Comparison of ENCODE assay signal across 34 mouse cellular contexts in the genomic region with DNA sequence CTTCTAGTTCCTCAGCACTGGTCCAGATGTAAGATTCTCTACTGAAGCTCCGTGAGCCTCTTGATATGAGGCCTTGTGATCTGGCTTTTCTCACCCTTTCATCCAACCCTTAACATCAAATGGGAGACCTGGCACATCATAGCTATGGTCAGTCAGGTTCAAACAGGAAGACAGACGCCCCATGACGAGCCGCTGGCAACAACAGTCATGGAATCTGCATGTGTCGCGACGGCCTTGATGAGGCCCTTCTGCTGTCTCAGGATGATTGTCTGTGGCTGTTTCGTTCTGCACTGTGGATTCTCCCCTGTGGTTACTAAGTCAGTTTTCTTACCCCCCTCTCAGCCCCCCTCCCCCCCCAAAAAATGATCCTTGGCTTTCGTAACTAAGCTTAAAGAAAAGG.
DNase-seq lines count a peak whose midpoint lies in the region; ATAC-seq and TF ChIP-seq lines count a peak whose summit lies in the region.
"Had no signal": no experiment of that assay in that cellular context is flagged by ENCODE, and none has a peak within 500 bp of the region (broad histone marks: within the 10 kb centered on the region; RNA-seq: fewer than 3 reads in every experiment).

No protein-coding gene starts in this region.

- intact Hi-C loops in heart, postnatal 14 days (cut with DNase I) = loop anchor here (5.0 kb wide), 1 partner anchor 41 kb away; no protein-coding TSS in a partner anchor

- WGBS in heart, embryonic 14.5 days = 29% methylated on average over 9 of the region's 9 CpGs
- WGBS in thymus, adult 2 months = 88% methylated on average over 9 of the region's 9 CpGs

- no peak for TF ChIP-seq POLR2A in thymus, adult 2 months (IDR thresholded peaks at IDR 0.05; ENCODE audit: control insufficient read depth, extremely low read depth, insufficient read depth, low read length, poor library complexity)

- H3K36me3 ChIP-seq in heart, embryonic 14.5 days (ENCODE audit: control insufficient read depth, insufficient read depth, low read length) = no peaks in the 10 kb centered on the region
- H3K36me3 ChIP-seq in thymus, adult 2 months (ENCODE audit: control insufficient read depth, insufficient read depth, low read length) = no peaks in the 10 kb centered on the region
- H3K36me3 ChIP-seq: hindbrain, embryonic 12.5 days; intestine, embryonic 15.5 days; limb, embryonic 10.5 days; limb, embryonic 15.5 days; liver, embryonic 13.5 days; midbrain, embryonic 12.5 days; neural tube, embryonic 13.5 days; stomach, embryonic 15.5 days had no signal

- peaks cover 10 to 31% of the 10 kb centered on the region in 2 experiments for H3K4me1 ChIP-seq in heart, embryonic 14.5 days (ENCODE audit: control insufficient read depth in 2 of 2, insufficient read depth in 2 of 2, low read length in 2 of 2)
- H3K4me1 ChIP-seq in thymus, adult 2 months (replicated peaks; ENCODE audit: control insufficient read depth, insufficient read depth, low read length) = no peaks in the 10 kb centered on the region
- H3K4me1 ChIP-seq: hindbrain, embryonic 12.5 days; intestine, embryonic 15.5 days; liver, embryonic 13.5 days; megakaryocyte, embryonic 14.5 days; midbrain, embryonic 12.5 days; neural tube, embryonic 13.5 days; stomach, embryonic 15.5 days had no signal

- no peak for ATAC-seq in heart, embryonic 14.5 days (ENCODE audit: insufficient number of reproducible peaks, insufficient read depth, low FRiP score, low read depth)
- ATAC-seq: forebrain, embryonic 16.5 days; hindbrain, postnatal 0 days; intestine, embryonic 15.5 days; lung, postnatal 0 days; Patski had no signal

- H3K9me3 ChIP-seq in heart, embryonic 14.5 days (ENCODE audit: control insufficient read depth, low read length) = no peaks in the 10 kb centered on the region
- H3K9me3 ChIP-seq: hindbrain, embryonic 12.5 days; intestine, embryonic 15.5 days; limb, embryonic 10.5 days; limb, embryonic 15.5 days; liver, embryonic 13.5 days; midbrain, embryonic 12.5 days; neural tube, embryonic 13.5 days; stomach, embryonic 15.5 days had no signal

- no peak overlapping the region for H3K9ac ChIP-seq in heart, embryonic 14.5 days (ENCODE audit: low read length)
- H3K9ac ChIP-seq: hindbrain, embryonic 12.5 days; intestine, embryonic 15.5 days; limb, embryonic 15.5 days; liver, embryonic 13.5 days; midbrain, embryonic 12.5 days; neural tube, embryonic 13.5 days; stomach, embryonic 15.5 days had no signal

- H3K4me3 ChIP-seq in heart, embryonic 14.5 days (ENCODE audit: control insufficient read depth in 1 of 2, insufficient read depth in 1 of 2, low read depth in 1 of 2, low read length in 2 of 2) = no peak overlapping the region
- H3K4me3 ChIP-seq in thymus, adult 2 months (ENCODE audit: control insufficient read depth, insufficient read depth, low read length) = no peak overlapping the region
- H3K4me3 ChIP-seq: erythroblast, embryonic 14.5 days; hindbrain, embryonic 12.5 days; intestine, embryonic 15.5 days; limb, embryonic 10.5 days; limb, embryonic 15.5 days; liver, embryonic 13.5 days; megakaryocyte, embryonic 14.5 days; midbrain, embryonic 12.5 days; myocyte; neural tube, embryonic 13.5 days; stomach, embryonic 15.5 days had no signal

- no peaks in the 10 kb centered on the region for H3K27me3 ChIP-seq in heart, embryonic 14.5 days (ENCODE audit: control insufficient read depth, insufficient read depth, low read length)
- H3K27me3 ChIP-seq in thymus, adult 2 months (ENCODE audit: control insufficient read depth, insufficient read depth, low read length) = no peaks in the 10 kb centered on the region
- H3K27me3 ChIP-seq: hindbrain, embryonic 12.5 days; intestine, embryonic 15.5 days; limb, embryonic 15.5 days; liver, embryonic 13.5 days; megakaryocyte, embryonic 14.5 days; midbrain, embryonic 12.5 days; neural tube, embryonic 13.5 days; Patski; stomach, embryonic 15.5 days had no signal

- H3K27ac ChIP-seq in heart, embryonic 14.5 days (replicated peaks in 1 of 2; ENCODE audit: control insufficient read depth in 1 of 2, insufficient read depth in 1 of 2, low read depth in 2 of 2, low read length in 2 of 2) = peak overlapping the region; percentile 29 to 86; a peak in 3 of 4 replicates
- no peak overlapping the region for H3K27ac ChIP-seq in thymus, adult 2 months (ENCODE audit: control insufficient read depth, insufficient read depth, low read length)
- H3K27ac ChIP-seq: hindbrain, embryonic 12.5 days; hindbrain, postnatal 0 days; intestine, embryonic 15.5 days; limb, embryonic 10.5 days; limb, embryonic 15.5 days; liver, embryonic 13.5 days; midbrain, embryonic 12.5 days; neural tube, embryonic 13.5 days; stomach, embryonic 15.5 days had no signal

- DNase-seq in R1 (ENCODE audit: low read depth, low spot score) = peak; percentile 19
- peak; percentile 42 for DNase-seq in heart, adult 9 months (ENCODE audit: low spot score in 2 of 2)
- peak; percentile 41 to 60 for DNase-seq in heart, postnatal 14 days
- DNase-seq in thymus, adult 2 months = no peak
- no peak for DNase-seq in urinary bladder, postnatal 14 days (ENCODE audit: low spot score)
- no peak for DNase-seq in natural killer cell, adult 2 months (ENCODE audit: low spot score in 2 of 2)
- DNase-seq: adrenal gland, adult 2 months; adrenal gland, postnatal 36 days; cerebellum, adult 18-20 months; cerebellum, postnatal 10 days; kidney, adult 2 months; kidney, postnatal 4 days; layer of hippocampus, postnatal 36 days; liver, embryonic 13.5 days; lung, adult 18-20 months; lung, postnatal 4 days; retina, postnatal 1 day; right cerebral cortex, postnatal 14 days; thymus, postnatal 25 days had no signal

- H3K4me2 ChIP-seq in heart, embryonic 14.5 days (ENCODE audit: low read length) = no peak overlapping the region
- H3K4me2 ChIP-seq: hindbrain, embryonic 12.5 days; intestine, embryonic 15.5 days; limb, embryonic 15.5 days; liver, embryonic 13.5 days; midbrain, embryonic 12.5 days; neural tube, embryonic 13.5 days; stomach, embryonic 15.5 days had no signal

- no peak for TF ChIP-seq CTCF in thymus, adult 2 months (IDR thresholded peaks at IDR 0.05; ENCODE audit: borderline replicate concordance, control insufficient read depth, extremely low read depth, insufficient read depth, low read length, poor library complexity)

Comparison
In these comparisons a context has a peak if more than half of its experiments do, and no peak if none do; other contexts are left out.
1. DNase-seq: peak in R1 (single experiment), heart, adult 9 months (2 of 2) and heart, postnatal 14 days (2 of 2); none in thymus, adult 2 months (single experiment), urinary bladder, postnatal 14 days (single experiment) and natural killer cell, adult 2 months (0 of 2).